Mouse (Mus musculus) right cerebral cortex, adult 18-20 months (tissue): ENCODE results near the gene Olfr57.
"Not testable (repeated sequence)": the region's sequence is repeated elsewhere in the genome, so short reads cannot be mapped to it uniquely, and the experiment has no call there.

Experiments used
- DNase-seq: peaks from one replicate; pipeline ENCODE4 v3.0.0; 2022; ENCODE audit warnings: mixed read lengths

The Olfr57 gene

GRCm38 (mm10) chr10:79028441-79028840, at the start of gene Olfr57:
TSS of gene Olfr57 (plus strand) at chr10:79028741.
- no peak for DNase-seq

GRCm38 (mm10) chr10:78980750-78981149, 47.8 kb upstream of the Olfr57 start, which contains the start of gene Olfr1352:
TSS of gene Olfr1352 (plus strand) at chr10:78981050.
- no peak for DNase-seq

GRCm38 (mm10) chr10:79012172-79012571, 16.4 kb upstream of the Olfr57 start, which contains the start of gene Olfr1351:
TSS of gene Olfr1351 (plus strand) at chr10:79012472.
- DNase-seq: no peak

- DNase-seq: not testable (repeated sequence)
These were observed 13.9 kb downstream of the Olfr57 start for GRCm38 (mm10) chr10:79042457-79042856.

GRCm38 (mm10) chr10:79057370-79057769, 28.8 kb downstream of the Olfr57 start:
- DNase-seq: not testable (repeated sequence)
